Mouse (Mus musculus) ovary, postnatal 14 days (tissue): ENCODE measurements at regions not wholly inside any gene's neighbourhood (a gene's known extent, or its start where the extent isn't known, plus 50 kb on each side); places are given as distances from the start of the nearest gene placed in this dataset.

Source experiments
- DNase-seq: peaks from one replicate; pipeline ENCODE4 v3.0.0; 2022; ENCODE audit warnings: low spot score

DNA sequence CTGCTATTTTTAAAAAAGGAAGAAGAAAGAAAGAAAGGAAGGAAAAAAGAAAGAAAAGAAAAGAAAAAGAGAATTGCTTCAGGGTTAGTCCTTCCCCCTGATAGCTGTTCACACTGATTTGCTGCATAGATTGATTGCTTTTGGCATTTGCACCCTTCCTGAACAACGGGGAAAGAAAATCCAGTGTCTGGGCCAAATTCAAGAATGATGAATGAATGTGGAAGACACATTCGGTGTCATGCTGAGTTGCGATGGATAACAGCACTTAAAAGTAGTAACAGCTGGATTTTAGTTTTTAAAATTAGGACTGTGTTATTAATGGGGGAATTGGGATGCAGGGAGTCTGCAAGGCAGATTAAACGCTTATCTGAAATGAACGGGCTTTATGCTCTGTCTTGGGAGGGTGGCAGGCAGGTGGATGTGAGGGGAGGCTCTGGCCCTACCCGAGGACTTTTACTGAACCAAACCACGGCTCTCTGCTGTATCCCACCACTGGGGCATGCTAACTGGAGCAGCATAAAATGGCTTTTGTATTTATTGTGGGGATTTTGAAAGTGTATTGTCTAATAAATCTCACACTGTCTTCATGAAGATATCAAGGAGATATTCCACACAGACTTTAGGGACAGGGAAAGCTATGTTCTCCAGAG is 114.4 kb downstream of the Lca5 start:
- no peak for DNase-seq

DNA sequence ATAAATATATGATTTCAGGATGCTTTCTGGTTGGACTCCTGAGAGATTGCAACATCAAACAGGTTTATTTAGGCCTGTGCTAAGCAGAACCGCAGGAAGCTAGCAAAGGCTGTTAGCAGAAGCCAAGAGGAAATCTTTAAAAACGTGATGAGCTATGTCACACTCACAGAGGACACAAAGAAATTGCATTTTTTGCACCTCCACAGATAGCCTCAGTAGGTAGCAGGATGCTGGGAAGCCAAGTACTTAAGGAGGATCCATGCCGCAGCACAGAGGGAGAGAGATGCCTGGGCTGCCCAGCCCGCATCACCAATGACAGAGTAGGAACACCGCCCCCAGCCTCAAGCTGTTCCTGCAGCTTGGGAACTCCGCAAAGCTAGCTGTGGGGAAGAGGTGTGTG is 115.0 kb downstream of the Lca5 start:
- DNase-seq: no peak

DNA sequence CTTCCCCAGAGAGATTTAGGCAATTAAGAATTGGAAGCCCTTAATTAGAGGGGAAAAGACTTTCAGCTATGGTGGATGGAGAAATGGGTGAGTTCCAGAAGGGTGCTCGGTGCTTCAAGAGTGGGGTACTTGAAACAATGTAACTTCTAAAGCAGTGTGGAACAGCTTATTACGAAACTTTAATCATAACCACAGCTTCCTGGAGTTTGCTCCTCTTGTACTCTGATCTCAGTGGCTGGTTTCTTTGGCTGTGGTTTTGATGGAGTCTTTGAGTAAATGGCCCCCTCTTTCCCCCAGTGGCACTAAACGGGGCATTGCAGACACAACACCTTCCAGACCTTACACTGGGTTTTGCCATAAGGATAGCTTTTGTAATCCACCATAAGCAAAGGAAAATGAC is 116.6 kb downstream of the Lca5 start:
- no peak for DNase-seq

DNA sequence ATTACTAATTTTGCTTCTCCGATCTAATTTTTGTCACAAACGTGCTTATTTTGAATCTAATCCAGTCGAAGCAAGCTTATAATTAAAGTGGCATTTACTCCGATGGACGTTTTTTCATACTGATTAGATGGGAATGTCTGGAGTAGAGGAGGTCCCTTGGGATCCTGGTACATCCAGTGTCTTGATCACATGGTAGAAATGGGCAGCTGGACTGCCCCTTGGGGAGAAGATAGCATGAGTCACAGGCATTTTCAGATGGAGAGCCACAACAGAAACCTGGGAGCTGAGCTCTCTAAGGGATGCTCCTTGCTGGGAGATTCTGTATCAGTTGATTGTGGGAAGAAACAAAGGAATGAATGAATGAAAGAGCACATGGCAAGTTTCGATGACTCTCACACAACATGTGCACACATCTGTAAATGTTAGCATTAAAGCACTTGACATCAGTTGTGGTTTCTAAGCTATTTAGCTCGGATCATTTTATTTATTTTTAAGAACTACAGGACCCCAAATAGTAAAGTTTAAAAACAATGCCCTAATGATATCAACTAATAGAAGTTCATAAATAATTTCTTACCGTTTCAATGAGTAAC is 117.8 kb downstream of the Lca5 start:
- no peak for DNase-seq

DNA sequence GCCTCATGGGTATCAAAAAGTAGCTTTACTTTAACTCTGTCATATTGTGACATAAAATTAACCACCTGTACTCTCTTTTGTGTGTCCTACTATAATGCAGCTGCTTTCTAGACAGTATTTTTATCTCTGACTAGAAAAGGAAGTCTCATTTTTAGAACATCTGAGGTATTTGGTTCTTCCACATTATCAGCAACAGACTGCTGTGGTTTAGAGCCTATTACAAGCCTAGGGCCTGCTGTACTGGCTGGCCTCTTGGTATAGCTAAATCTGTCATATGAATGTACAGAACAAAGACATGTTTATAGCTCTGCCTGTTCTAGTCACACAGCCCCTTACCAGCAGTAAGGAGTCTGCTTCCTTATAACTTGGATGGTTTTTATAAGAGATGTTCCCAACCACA is 119.1 kb downstream of the Lca5 start:
- no peak for DNase-seq

DNA sequence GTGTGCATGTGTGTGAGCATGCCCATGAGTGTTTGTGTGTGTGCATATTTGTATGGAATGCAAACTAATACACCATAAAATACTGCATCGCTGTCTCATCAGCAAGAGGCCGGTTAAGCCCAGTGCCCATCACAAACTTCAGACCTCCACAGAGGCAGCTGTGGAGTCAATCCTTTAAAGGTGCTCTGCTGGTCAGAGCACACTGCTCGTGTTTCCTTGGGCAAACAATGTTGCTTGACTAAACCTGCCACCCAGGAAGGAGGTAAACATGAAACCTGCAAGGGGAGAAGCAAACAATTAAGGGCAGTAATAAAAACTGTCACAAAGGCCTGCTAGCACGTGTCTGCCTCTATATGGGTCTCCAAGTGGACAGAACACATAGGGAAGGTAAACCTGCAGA is 120.1 kb downstream of the Lca5 start:
- DNase-seq: no peak

DNA sequence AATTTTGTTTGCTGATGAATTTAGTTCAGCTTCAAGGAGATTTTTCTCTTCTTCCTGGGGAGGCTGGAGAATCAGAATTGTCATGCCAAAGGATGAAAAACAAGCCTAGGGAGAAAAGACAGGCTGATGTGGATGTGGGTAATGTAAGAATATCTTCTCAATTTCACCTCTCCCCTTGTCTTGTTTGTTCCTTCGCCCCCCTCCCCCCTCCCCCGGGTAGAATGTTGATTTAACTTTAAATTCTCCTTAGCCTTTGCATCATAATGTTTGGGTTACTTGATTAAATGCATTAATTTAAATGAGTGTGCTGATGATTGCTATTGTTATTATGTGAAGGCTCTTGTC is 124.1 kb downstream of the Lca5 start:
- DNase-seq: no peak

DNA sequence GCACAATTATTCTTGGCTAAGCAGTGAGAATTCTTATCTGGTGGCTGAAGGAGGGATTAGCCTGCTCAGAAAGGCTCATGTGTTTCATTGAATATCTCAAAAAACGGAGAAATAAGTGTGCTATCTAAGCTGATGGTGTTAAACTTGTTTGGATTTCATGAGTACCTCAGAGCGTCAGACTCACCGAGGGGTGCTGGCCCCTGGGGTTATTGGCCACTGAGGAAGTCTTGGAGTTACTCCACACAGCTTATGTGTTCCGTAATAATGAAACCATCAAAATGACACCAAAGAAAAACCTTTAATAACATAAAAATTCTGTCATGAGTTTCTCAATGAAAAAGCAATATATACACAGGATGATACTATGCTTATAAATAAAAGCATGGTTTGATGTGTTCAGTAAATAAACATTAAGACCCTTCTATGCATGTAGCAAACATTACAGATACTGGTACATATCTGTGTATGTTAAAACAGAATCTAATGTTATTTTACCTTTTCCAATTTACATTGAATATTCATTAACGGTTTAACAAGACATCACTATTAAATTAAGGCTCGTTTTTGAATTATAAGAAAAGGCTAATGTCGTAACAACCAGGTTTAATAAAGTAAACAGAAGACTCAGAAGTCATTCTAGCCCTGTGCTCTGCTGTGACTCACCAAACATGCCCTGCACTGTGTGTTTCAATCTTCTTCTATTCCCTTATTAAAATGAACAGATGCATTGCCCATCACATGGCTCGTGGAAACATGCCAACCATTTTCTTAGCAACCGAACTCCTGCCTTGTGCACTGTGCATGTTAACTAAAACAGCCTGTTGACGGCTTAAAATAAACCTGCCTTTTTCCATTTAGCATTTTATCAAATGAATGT is 124.7 kb downstream of the Lca5 start:
- no peak for DNase-seq

DNA sequence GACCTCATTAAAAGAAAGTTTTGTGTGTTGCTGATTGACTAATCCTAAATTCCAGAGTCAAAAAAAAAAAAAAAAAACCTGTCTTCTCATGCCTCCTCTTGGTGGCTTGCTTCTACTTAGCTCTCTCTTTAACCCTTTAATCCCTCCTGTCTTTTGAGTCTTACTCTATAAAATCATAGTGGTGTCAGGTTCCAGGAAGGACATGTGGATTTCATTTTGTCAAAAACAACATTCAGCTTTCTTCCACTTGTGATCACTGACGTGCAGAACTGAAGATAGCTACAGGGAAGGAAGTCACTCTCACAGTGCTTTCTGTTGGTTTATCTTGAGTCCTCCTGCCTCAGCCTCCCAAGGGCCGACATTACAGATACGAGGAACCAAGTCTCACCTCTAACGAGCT is 132.2 kb downstream of the Lca5 start:
- DNase-seq: no peak

DNA sequence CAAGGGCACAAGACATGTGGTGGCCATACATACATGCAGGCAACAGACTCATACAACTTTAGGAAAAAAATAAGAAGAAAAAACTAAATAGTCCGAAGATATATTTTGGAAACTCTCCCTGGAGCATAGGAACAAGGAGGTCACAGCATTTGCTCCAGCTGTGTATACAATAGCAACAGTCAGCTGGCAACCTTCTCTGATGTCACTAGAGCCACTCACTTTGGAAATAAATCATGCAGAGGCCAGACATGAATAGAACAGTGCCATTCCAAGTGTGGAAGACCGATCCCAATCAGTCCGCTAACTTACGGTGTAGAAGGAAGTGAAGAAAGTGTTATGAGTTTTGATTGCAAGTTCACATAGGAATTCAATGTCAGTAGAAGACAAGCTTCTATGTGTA is 132.8 kb downstream of the Lca5 start:
- no peak for DNase-seq

DNA sequence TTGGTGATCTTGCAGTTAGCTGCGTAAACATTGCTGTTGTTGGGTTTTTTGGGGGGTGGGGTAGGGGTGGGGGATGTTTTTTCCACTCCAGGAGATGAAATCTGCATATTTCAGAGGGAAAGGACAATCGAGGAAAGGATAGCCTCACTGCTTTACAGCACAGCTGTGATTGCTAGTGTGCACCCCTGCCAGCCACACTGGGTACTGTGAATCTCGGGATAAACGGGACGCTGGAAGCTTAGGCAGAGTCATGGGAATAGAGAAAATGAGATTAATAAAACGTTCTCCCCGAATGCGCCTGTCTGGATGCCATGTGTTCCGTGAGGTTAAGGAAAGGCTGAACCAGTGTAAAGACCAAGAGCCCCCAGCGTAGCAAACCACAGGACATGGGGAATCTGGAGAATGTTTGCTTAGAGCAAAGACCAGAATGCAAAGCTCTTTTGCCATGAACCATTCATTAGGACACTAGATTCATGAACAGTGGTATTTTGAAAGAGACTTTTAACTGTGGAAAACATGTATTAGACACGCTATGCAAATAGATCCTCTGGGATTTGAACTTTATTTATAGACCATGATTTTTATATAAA is 133.5 kb downstream of the Lca5 start:
- no peak for DNase-seq

DNA sequence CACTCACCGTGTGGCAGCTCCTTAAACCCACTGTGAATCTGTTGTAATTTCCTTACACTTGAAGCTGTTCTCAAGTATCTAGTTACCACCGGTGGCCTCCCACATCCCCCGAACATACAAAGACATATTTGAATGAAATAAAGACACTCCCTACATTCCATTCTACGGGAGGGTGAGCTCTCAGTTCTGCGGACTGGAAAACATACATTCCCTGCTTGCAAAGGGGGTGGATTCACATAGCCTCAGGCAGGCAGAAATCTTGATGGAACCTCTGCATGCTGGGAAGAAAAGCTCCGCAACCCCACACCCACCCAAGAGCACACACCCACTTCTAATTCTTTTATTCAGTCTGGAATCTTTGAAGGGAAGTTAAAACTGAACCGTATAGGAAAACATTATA is 136.0 kb downstream of the Lca5 start:
- no peak for DNase-seq

DNA sequence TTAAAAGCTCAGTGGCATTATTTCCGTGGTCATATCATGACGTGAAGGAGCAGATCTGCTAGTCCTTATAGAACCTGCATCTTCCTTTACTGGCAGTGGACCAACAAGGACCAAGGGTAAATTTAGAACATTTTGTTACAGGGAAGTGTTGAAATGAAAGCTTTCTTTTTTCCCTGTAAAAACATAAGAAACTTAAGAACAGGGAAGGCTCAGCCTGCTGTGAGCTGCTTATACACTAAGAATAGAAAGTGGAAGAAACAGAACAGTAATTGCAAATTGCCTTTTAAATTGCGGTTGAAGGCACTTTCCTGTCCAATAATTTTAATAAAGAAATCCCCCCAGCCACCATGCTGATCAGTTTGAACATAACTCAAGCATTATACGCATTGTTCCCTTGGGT is 140.4 kb downstream of the Lca5 start:
- DNase-seq: no peak

DNA sequence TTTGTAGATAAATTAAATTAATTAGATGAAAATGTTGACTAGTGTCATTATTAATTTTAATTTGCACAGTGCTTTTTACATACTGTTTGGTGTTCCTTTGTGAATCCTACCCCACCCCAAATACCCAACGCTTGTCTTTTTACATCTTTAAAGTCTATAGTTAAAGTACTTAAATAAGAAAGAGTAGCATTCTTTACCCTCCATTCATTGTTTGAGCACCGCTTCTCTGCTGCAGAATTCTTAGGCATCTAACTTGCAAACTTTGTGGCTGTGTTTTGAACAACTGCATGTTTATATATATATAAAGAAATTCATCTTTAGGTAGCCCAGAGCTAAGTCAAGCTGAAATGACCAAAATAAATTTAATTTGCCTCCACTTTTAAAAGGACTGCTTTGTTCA is 140.9 kb downstream of the Lca5 start:
- DNase-seq: no peak

DNA sequence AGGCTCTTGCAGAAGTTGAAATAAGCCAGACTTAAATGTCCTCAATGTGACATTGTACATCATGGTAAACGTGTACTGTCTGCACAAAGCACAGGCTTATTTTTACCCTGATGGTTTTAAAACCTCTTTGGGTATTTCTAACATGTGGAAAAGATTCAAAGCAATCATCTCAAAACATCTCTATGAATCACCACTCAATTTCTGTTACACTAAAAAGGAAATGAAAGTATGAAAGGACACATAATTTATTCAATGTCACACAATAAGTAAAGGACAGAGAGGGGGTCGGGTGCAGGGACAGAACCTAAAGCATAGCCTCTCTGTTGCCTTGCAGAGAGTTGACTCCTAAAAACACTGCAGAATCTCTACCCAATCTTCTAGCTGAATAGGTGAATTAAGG is 141.3 kb downstream of the Lca5 start:
- DNase-seq: no peak

DNA sequence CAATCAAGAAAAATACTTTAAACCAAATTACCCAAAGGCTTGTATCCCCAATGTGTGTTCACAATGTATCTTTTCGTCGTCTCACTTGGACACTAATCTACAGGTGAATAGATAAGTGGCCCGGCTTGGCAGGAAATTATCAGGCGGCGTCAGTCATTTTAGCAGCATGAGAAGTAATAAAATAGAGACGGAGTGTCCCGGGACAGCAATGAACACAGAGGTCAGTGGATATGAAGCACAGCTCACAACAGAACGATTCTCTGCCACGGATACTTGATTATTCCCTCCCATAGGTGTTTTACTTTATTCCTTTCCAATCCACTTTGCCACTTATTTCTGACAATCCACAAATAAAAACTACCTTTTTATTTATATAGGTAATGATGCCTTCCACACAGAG is 145.5 kb downstream of the Lca5 start:
- DNase-seq: no peak

DNA sequence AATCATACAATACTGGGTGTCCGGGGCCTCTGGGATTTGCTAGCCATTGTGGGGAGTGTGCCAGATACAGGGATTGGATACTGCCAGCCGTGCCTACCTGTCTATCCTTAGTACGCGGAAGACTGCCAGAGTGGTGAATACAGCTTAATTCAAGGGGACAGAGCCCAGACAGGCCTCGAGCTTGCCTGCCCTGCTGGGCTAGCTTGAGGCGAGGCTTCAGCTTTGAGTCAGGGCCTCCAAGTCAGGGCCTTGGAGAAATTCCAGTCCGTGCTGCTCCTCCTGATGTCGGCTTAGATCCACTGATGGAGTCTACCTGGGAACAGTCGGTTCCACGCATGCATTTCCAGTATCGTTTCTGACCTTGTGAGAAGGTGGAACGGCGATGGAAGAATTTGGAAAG is 146.5 kb downstream of the Lca5 start:
- no peak for DNase-seq

DNA sequence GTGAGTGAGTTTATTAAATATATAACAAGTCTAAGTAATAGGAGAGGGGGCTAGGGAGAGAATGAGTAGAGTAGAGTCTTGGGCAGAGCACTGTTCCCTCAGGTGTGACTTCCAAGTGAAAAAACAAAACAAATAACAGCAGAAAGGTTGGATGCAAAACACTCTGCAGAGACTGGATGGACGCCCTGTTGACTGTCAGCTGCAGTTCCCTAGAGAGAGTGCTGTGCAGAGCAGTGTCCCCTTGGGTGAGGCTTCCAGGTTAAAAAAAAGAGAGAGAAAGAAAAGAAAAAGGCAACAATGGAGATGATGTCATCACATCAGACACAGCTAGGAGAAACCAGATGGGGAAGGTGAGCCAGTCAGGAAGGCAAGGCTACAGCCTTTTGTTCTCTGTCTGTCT is 137.6 kb upstream of the Hmgn3 start:
- DNase-seq: no peak

DNA sequence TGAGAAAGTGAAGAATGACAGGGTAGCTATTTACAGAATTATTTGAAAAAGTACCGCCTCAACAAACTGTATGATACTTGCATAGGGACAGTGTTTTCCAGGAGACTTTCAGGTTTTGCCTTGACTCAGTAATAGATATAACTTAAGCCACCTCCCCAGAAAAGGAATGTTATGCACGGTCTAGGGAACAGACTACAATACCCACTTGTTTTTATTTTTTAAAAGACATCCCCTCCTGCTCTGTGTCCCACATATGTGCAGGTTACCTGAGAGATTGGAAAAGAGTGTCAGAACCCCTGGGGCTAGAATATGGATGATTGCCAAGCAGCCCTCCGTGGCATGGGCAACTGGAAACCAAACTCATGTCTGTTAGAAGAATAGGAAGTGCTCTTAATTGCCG is 137.2 kb upstream of the Hmgn3 start:
- no peak for DNase-seq

DNA sequence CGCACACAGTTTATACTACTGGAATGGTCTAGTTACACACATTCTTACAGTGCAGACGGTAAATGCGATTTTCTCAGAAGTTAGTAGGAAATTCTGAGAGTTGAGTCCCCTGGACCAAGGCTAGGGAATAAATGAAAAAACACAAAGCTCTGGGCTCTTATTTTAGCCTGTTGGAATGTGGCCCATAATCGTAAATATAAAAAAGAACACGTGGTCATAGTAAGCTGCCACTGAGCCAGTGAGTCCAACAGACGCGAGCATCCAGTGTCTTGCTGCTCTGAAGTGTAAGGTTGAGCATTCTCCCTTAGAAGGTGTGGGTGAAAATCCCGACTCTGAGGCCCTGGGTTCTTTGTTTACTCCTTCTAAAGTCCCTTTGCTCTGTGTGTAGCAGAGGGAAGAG is 136.8 kb upstream of the Hmgn3 start:
- no peak for DNase-seq

DNA sequence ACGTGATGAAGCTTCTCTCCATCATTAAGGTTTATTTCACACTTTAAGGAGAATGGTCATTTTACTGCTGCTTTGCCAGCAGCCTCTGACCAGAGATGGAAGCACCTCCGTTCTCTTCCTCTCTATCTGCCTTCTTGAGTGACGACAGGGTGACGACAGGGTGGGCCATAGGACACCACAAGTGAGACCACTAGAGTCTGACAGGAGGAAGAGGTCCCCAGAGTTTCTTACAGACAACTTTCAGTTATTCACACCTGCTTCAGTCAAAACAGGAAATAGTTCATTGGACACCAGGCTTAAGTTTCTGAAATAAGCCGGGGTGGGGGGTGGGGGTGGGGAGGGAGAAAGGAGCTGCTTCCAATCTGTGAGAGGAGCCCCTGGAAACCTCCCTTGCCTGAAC is 131.3 kb upstream of the Hmgn3 start:
- DNase-seq: no peak

DNA sequence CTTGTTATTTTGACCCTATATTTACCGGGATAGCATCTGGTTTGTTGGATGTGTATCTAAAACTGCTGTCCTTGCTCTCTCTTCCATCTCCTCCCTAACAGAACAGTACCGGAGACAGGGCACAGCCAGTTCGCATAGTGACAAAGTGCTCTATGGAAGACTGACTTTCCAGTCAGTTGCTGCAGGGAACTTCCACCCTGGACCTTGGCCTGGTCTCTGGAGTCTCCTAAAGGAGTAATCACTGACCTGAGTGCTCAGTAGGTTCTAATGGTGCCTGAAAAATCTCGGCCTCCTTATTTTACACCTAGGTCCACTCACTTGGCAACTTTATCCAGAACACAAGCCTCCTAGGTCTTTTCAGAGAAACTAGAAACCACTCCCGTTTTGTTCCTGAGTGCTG is 130.9 kb upstream of the Hmgn3 start:
- no peak for DNase-seq

DNA sequence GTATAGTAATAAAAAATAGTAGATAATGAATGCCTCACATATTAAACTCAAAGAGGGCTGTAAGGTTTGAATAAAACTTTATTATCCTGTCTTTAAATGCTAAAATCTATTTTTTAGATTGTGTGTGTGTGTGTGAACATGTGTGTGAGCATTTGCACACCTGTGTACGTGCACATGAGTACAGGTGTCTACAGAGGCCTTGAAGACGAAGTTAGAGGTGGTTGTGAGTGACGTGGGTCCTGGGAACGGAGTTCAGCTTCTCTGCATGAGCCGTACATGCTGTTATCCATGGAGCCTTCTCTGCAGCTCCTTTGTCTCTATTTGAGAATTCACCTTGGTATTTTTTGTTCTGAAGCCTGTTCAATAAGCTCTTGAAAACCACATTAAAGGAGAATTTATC is 129.8 kb upstream of the Hmgn3 start:
- DNase-seq: no peak
